Mouse (Mus musculus) mesoderm, embryonic 11.5 days (tissue): Measurements from ENCODE around the gene Myg1.

ENCODE experiments used
- DNase-seq: peaks from one replicate; pipeline ENCODE4 v3.0.0-alpha.2; 2012; ENCODE audit warnings: low read depth, low spot score

Myg1 gene

GRCm38 (mm10) chr15:102346444-102346843 lies 14.9 kb downstream of the Myg1 start:
- no peak for DNase-seq

- peak; percentile 97 for DNase-seq
Measured at GRCm38 (mm10) chr15:102350138-102350941, 18.8 kb downstream of the Myg1 start, which contains the start of gene Aaas. Gene Aaas (minus strand): TSS chr15:102350771.

- peak; percentile 37 for DNase-seq
Measured at GRCm38 (mm10) chr15:102350942-102351291, 19.4 kb downstream of the Myg1 start.

- DNase-seq, result no peak
Measured at GRCm38 (mm10) chr15:102352177-102352576, 20.7 kb downstream of the Myg1 start.

GRCm38 (mm10) chr15:102353986-102354385 lies 22.5 kb downstream of the Myg1 start:
- DNase-seq, result no peak

- DNase-seq, result peak; percentile 59
Measured at GRCm38 (mm10) chr15:102355134-102355870, 23.8 kb downstream of the Myg1 start.

GRCm38 (mm10) chr15:102355871-102356441 lies 24.4 kb downstream of the Myg1 start:
- peak; percentile 81 for DNase-seq

- DNase-seq, result peak; percentile 44
Measured at GRCm38 (mm10) chr15:102356501-102357325, 25.2 kb downstream of the Myg1 start.

- DNase-seq, result peak; percentile 65
Measured at GRCm38 (mm10) chr15:102358126-102358525, 26.6 kb downstream of the Myg1 start.

GRCm38 (mm10) chr15:102358834-102359233 lies 27.3 kb downstream of the Myg1 start:
- DNase-seq, result no peak

GRCm38 (mm10) chr15:102362648-102363047 lies 31.1 kb downstream of the Myg1 start:
- no peak for DNase-seq

- DNase-seq, result no peak
Measured at GRCm38 (mm10) chr15:102364678-102365077, 33.2 kb downstream of the Myg1 start.

- DNase-seq, result no peak
Measured at GRCm38 (mm10) chr15:102366238-102366637, 34.7 kb downstream of the Myg1 start.

GRCm38 (mm10) chr15:102366733-102367344 lies 35.3 kb downstream of the Myg1 start, which contains the start of gene Sp7:
Gene Sp7 (minus strand): TSS chr15:102367182.
- DNase-seq, result no peak

- DNase-seq, result no peak
Measured at GRCm38 (mm10) chr15:102369972-102370371, 38.5 kb downstream of the Myg1 start.

GRCm38 (mm10) chr15:102370727-102371126 lies 39.2 kb downstream of the Myg1 start:
- DNase-seq, result no peak

GRCm38 (mm10) chr15:102376453-102377162 lies 45.1 kb downstream of the Myg1 start:
- peak; percentile 49 for DNase-seq

- DNase-seq, result peak; percentile 89
Measured at GRCm38 (mm10) chr15:102377163-102377543, 45.6 kb downstream of the Myg1 start.

GRCm38 (mm10) chr15:102377810-102378262 lies 46.3 kb downstream of the Myg1 start:
- peak; percentile 64 for DNase-seq

GRCm38 (mm10) chr15:102381575-102381974 lies 50.1 kb downstream of the Myg1 start:
- peak; percentile 91 for DNase-seq
